Mouse (Mus musculus): ENCODE data around the gene Pax7. TPM values are rescaled to one million over a fixed set of nuclear protein-coding genes. Genes with fewer than 3 reads are reported as not detected.

Gene Pax7
- polyA plus RNA-seq (2015; fragmentation: Nextera tagmentation; extraction: Ambion mirVana), result 0.17 and 0.22 TPM in 2 replicates

GRCm38 (mm10) chr4:139833036-139833634 lies at the start of gene Pax7:
Gene Pax7 (minus strand): TSS chr4:139833528.

Other genes with a start within 250 kb of the Pax7 start
- gene Gm21969, start 230.3 kb downstream of the Pax7 start, polyA plus RNA-seq (2015; fragmentation: Nextera tagmentation; extraction: Ambion mirVana), result not detected in 2 replicates
- 32.2 and 32.4 TPM in 2 replicates for gene Aldh4a1, start 210.7 kb downstream of the Pax7 start, polyA plus RNA-seq (2015; fragmentation: Nextera tagmentation; extraction: Ambion mirVana)
- not detected in 2 replicates for gene Tas1r2, start 180.0 kb downstream of the Pax7 start, polyA plus RNA-seq (2015; fragmentation: Nextera tagmentation; extraction: Ambion mirVana)
- 0.22 and 0.46 TPM in 2 replicates for gene Klhdc7a, start 134.5 kb upstream of the Pax7 start, polyA plus RNA-seq (2015; fragmentation: Nextera tagmentation; extraction: Ambion mirVana)